Mouse (Mus musculus) lung, embryonic 14.5 days (tissue): ENCODE results near the gene Retsat. TPM values are rescaled to one million over a fixed set of nuclear protein-coding genes. Genes with fewer than 3 reads are reported as not detected.

ENCODE experiments used
- ATAC-seq: fragments of 200-750 bp; cut with Nextera tagmentation; 2 replicates; pipeline ENCODE4 v1.8.0; 2017; ENCODE audit warnings: mild to moderate bottlenecking, moderate TSS enrichment, moderate library complexity; ENCODE audit not compliant: insufficient read depth
- DNase-seq: peaks from one replicate; pipeline ENCODE4 v3.0.0-alpha.2; 2015
- H3K27ac ChIP-seq: fragments of 300-500 bp; sonication (generic); 2 replicates; pipeline ENCODE4 v1.5.1; 2014; ENCODE audit warnings: low read depth, mild to moderate bottlenecking, moderate library complexity
- H3K27me3 ChIP-seq: fragments of 300-500 bp; sonication (generic); 2 replicates; pipeline ENCODE4 v1.6.1; 2014; ENCODE audit warnings: low read length, control low read depth; ENCODE audit not compliant: insufficient read depth
- H3K36me3 ChIP-seq: fragments of 300-500 bp; sonication (generic); 2 replicates; pipeline ENCODE4 v1.6.1; 2014; ENCODE audit warnings: control low read depth; ENCODE audit not compliant: insufficient read depth
- H3K4me1 ChIP-seq: fragments of 300-500 bp; sonication (generic); 2 replicates; pipeline ENCODE4 v1.6.1; 2014; ENCODE audit warnings: antibody characterized with exemption, control low read depth; ENCODE audit not compliant: insufficient read depth
- H3K4me2 ChIP-seq: fragments of 300-500 bp; sonication (generic); 2 replicates; pipeline ENCODE4 v1.6.1; 2014; ENCODE audit warnings: mild to moderate bottlenecking
- H3K4me3 ChIP-seq: fragments of 300-500 bp; sonication (generic); 2 replicates; pipeline ENCODE4 v1.5.1; 2014; ENCODE audit warnings: low read depth, low read length
- H3K9ac ChIP-seq: fragments of 300-500 bp; sonication (generic); 2 replicates; pipeline ENCODE4 v1.6.1; 2014
- H3K9me3 ChIP-seq: fragments of 300-500 bp; sonication (generic); 2 replicates; pipeline ENCODE4 v1.6.1; 2016; ENCODE audit warnings: low read depth, low read length, control low read depth
- CTCF ChIP-seq: IDR thresholded peaks from 2 replicates; pipeline ENCODE4 v1.5.1; 2016; ENCODE audit warnings: antibody characterized with exemption, low read depth
- WGBS: fragments of 180-500 bp; shearing (Covaris S2); extraction: QIAGEN DNeasy Blood & Tissue Kit; methylation state at CpG from one replicate; pipeline ENCODE4 v1.1.7; 2014; 5-methylcytosine and 5-hydroxymethylcytosine counted together
- polyA plus RNA-seq: library from polyadenylated mRNA; unstranded; fragments of >200 nt; fragmentation: Nextera tagmentation; extraction: Ambion mirVana; gene quantifications from 2 replicates; pipeline ENCODE4 v1.2.1, GENCODE M21; 2014

The Retsat gene
- polyA plus RNA-seq, 1 experiment from 2014 or later = 18.4 TPM

GRCm38 (mm10) chr6:72623661-72624402 is 25.6 kb downstream of the Retsat start:
- DNase-seq = no peak
- TF ChIP-seq CTCF = no peak
- Histone ChIP-seq H3K9me3 (no peaks in the 10 kb centered on the region), H3K9ac (no peak overlapping the region), H3K36me3 (peaks cover 25% of the 10 kb centered on the region), H3K4me3 (no peak overlapping the region), H3K4me2 (no peak overlapping the region), H3K4me1 (no peaks in the 10 kb centered on the region), H3K27me3 (no peaks in the 10 kb centered on the region), H3K27ac (no peak overlapping the region)
- 87% methylated on average over 8 of the region's 8 CpGs for WGBS
- no peak for ATAC-seq

- DNase-seq (no peak), ATAC-seq (no peak)
- Histone ChIP-seq H3K4me1 (no peaks in the 10 kb centered on the region), H3K4me2 (no peak overlapping the region), H3K36me3 (peaks cover 48% of the 10 kb centered on the region), H3K27me3 (no peaks in the 10 kb centered on the region), H3K9me3 (no peaks in the 10 kb centered on the region), H3K27ac (no peak overlapping the region), H3K9ac (no peak overlapping the region), H3K4me3 (no peak overlapping the region)
- TF ChIP-seq CTCF = no peak
- 82% methylated on average over 7 of the region's 7 CpGs for WGBS
Measured at GRCm38 (mm10) chr6:72626391-72626790, 28.1 kb downstream of the Retsat start.

GRCm38 (mm10) chr6:72627276-72627675 is 29.0 kb downstream of the Retsat start:
- no peaks in the 10 kb centered on the region for H3K4me1 ChIP-seq
- H3K27me3 ChIP-seq = no peaks in the 10 kb centered on the region
- H3K27ac ChIP-seq = no peak overlapping the region
- no peak for TF ChIP-seq CTCF
- DNase-seq (no peak), ATAC-seq (no peak)
- no peaks in the 10 kb centered on the region for H3K9me3 ChIP-seq
- WGBS = 89% methylated on average over 16 of the region's 16 CpGs
- H3K4me2 ChIP-seq = no peak overlapping the region
- no peak overlapping the region for H3K9ac ChIP-seq
- H3K36me3 ChIP-seq = peaks cover 56% of the 10 kb centered on the region
- H3K4me3 ChIP-seq = no peak overlapping the region

- H3K27me3 ChIP-seq = no peaks in the 10 kb centered on the region
- no peak for TF ChIP-seq CTCF
- no peak overlapping the region for H3K9ac ChIP-seq
- H3K4me2 ChIP-seq = no peak overlapping the region
- H3K36me3 ChIP-seq = peaks cover 64% of the 10 kb centered on the region
- H3K27ac ChIP-seq = no peak overlapping the region
- no peak for ATAC-seq
- H3K9me3 ChIP-seq = no peaks in the 10 kb centered on the region
- no peaks in the 10 kb centered on the region for H3K4me1 ChIP-seq
- H3K4me3 ChIP-seq = no peak overlapping the region
- no peak for DNase-seq
- 84% methylated on average over 2 of the region's 2 CpGs for WGBS
Measured at GRCm38 (mm10) chr6:72630370-72630769, 32.1 kb downstream of the Retsat start.

- no peak for ATAC-seq
- H3K36me3 ChIP-seq = peaks cover 64% of the 10 kb centered on the region
- no peaks in the 10 kb centered on the region for H3K9me3 ChIP-seq
- no peak for TF ChIP-seq CTCF
- H3K4me3 ChIP-seq = no peak overlapping the region
- H3K4me1 ChIP-seq = no peaks in the 10 kb centered on the region
- H3K9ac ChIP-seq = no peak overlapping the region
- no peak for DNase-seq
- H3K4me2 ChIP-seq = no peak overlapping the region
- H3K27ac ChIP-seq = no peak overlapping the region
- H3K27me3 ChIP-seq = no peaks in the 10 kb centered on the region
- 88% methylated on average over 14 of the region's 14 CpGs for WGBS
Measured at GRCm38 (mm10) chr6:72630961-72631360, 32.7 kb downstream of the Retsat start.

GRCm38 (mm10) chr6:72631700-72632099 is 33.4 kb downstream of the Retsat start:
- Histone ChIP-seq H3K27ac (no peak overlapping the region), H3K4me2 (no peak overlapping the region), H3K9me3 (no peaks in the 10 kb centered on the region), H3K36me3 (peaks cover 57% of the 10 kb centered on the region), H3K9ac (no peak overlapping the region), H3K4me1 (no peaks in the 10 kb centered on the region), H3K4me3 (no peak overlapping the region), H3K27me3 (no peaks in the 10 kb centered on the region)
- ATAC-seq (no peak), DNase-seq (no peak)
- no peak for TF ChIP-seq CTCF
- 77% methylated on average over 6 of the region's 6 CpGs for WGBS

GRCm38 (mm10) chr6:72634311-72634710 is 36.0 kb downstream of the Retsat start:
- TF ChIP-seq CTCF = no peak
- 55% methylated on average over 10 of the region's 10 CpGs for WGBS

More at GRCm38 (mm10) chr6:72634311-72634710, 36.0 kb downstream of the Retsat start:
- H3K27ac ChIP-seq = no peak overlapping the region
- ATAC-seq (no peak), DNase-seq (no peak)
- no peak overlapping the region for H3K9ac ChIP-seq
- no peak overlapping the region for H3K4me3 ChIP-seq
- H3K36me3 ChIP-seq = peaks cover 39% of the 10 kb centered on the region
- no peaks in the 10 kb centered on the region for H3K4me1 ChIP-seq
- H3K4me2 ChIP-seq = no peak overlapping the region
- H3K9me3 ChIP-seq = no peaks in the 10 kb centered on the region
- H3K27me3 ChIP-seq = no peaks in the 10 kb centered on the region
